Mouse (Mus musculus) embryonic facial prominence, embryonic 10.5 days (tissue): ENCODE data around the gene Dvl1. TPM values are rescaled to one million over a fixed set of nuclear protein-coding genes. Genes with fewer than 3 reads are reported as not detected.

Source experiments
- DNase-seq: peaks from one replicate; pipeline ENCODE4 v3.0.0-alpha.2; 2017; ENCODE audit warnings: low spot score
- H3K27ac ChIP-seq: fragments of 300-500 bp; sonication (generic); replicated peaks from 2 replicates; pipeline ENCODE4 v1.5.1; 2016; ENCODE audit warnings: mild to moderate bottlenecking
- H3K27me3 ChIP-seq: fragments of 300-500 bp; sonication (generic); replicated peaks from 2 replicates; pipeline ENCODE4 v1.6.1; 2016; ENCODE audit warnings: low read depth, mild to moderate bottlenecking; ENCODE audit not compliant: poor library complexity, severe bottlenecking
- H3K36me3 ChIP-seq: fragments of 300-500 bp; sonication (generic); replicated peaks from 2 replicates; pipeline ENCODE4 v1.6.1; 2016; ENCODE audit warnings: mild to moderate bottlenecking, moderate library complexity
- H3K4me1 ChIP-seq: fragments of 300-500 bp; sonication (generic); 2 replicates; pipeline ENCODE4 v1.6.1; 2016
- H3K4me3 ChIP-seq: fragments of 300-500 bp; sonication (generic); 2 replicates; pipeline ENCODE4 v1.5.1; 2016; ENCODE audit warnings: mild to moderate bottlenecking, moderate library complexity
- H3K9me3 ChIP-seq: fragments of 300-500 bp; sonication (generic); 2 replicates; pipeline ENCODE4 v1.6.1; 2016; ENCODE audit warnings: mild to moderate bottlenecking
- WGBS: fragments of 180-500 bp; shearing (Covaris S2); methylation state at CpG from one replicate; pipeline ENCODE4 v1.1.7; 2016; 5-methylcytosine and 5-hydroxymethylcytosine counted together
- polyA plus RNA-seq: library from polyadenylated mRNA; unstranded; fragments of >200 nt; fragmentation: Nextera tagmentation; extraction: Ambion mirVana; gene quantifications from 2 replicates; pipeline ENCODE4 v1.2.1, GENCODE M21; 2016

Gene Dvl1
- polyA plus RNA-seq, 1 experiment from 2014 or later: 4.3 TPM

- H3K4me3 ChIP-seq: no peak overlapping the region
- DNase-seq: no peak
- no peak overlapping the region for H3K27ac ChIP-seq
- H3K27me3 ChIP-seq: no peaks in the 10 kb centered on the region
- no peaks in the 10 kb centered on the region for H3K9me3 ChIP-seq
- WGBS: 85% methylated on average over 13 of the region's 13 CpGs
- no peaks in the 10 kb centered on the region; the same call in 1 of the 2 replicates for H3K4me1 ChIP-seq
- H3K36me3 ChIP-seq: peaks cover 68% of the 10 kb centered on the region
These were observed 58.4 kb downstream of the Dvl1 start for GRCm38 (mm10) chr4:155905634-155906033.

GRCm38 (mm10) chr4:155906125-155906524 lies 58.9 kb downstream of the Dvl1 start:
- DNase-seq: no peak
- H3K4me1 ChIP-seq: no peaks in the 10 kb centered on the region; the same call in 1 of the 2 replicates
- H3K36me3 ChIP-seq: peaks cover 63% of the 10 kb centered on the region
- 83% methylated on average over 9 of the region's 9 CpGs for whole genome bisulfite sequencing
- H3K4me3 ChIP-seq: no peak overlapping the region
- no peak overlapping the region for H3K27ac ChIP-seq
- no peaks in the 10 kb centered on the region for H3K27me3 ChIP-seq
- no peaks in the 10 kb centered on the region for H3K9me3 ChIP-seq

GRCm38 (mm10) chr4:155907003-155907402 lies 59.8 kb downstream of the Dvl1 start:
- H3K4me1 ChIP-seq: no peaks in the 10 kb centered on the region; the same call in 1 of the 2 replicates
- H3K27ac ChIP-seq: no peak overlapping the region
- no peaks in the 10 kb centered on the region for H3K27me3 ChIP-seq
- peaks cover 54% of the 10 kb centered on the region for H3K36me3 ChIP-seq
- DNase-seq: no peak
- H3K9me3 ChIP-seq: no peaks in the 10 kb centered on the region
- WGBS: 87% methylated on average over 11 of the region's 11 CpGs
- no peak overlapping the region for H3K4me3 ChIP-seq

DNA sequence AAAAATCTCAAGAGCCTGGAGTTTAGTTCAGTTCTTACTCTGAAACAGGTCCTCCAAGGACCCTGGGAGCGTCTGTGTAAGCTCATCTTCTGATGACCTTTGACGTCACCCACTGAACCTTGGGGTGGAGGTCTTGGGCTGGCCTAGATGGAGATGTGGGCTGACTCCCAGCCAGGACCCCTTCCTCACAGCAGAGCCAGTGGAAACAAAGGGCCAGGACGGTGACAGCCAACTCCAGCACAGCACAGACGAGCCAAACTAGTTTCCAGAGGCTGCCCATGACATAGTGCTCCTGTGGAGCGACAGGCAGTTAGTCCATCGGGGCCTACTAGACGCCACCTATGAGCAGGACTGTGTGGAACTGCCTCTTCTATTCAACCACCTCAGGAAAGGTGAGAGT lies 61.1 kb downstream of the Dvl1 start:
- H3K9me3 ChIP-seq: no peaks in the 10 kb centered on the region
- no peak for DNase-seq
- H3K27ac ChIP-seq: no peak overlapping the region
- no peaks in the 10 kb centered on the region for H3K27me3 ChIP-seq
- peaks cover 41% of the 10 kb centered on the region for H3K36me3 ChIP-seq
- WGBS: 79% methylated on average over 7 of the region's 7 CpGs
- no peak overlapping the region for H3K4me3 ChIP-seq
- H3K4me1 ChIP-seq: no peaks in the 10 kb centered on the region; the same call in 1 of the 2 replicates

DNA sequence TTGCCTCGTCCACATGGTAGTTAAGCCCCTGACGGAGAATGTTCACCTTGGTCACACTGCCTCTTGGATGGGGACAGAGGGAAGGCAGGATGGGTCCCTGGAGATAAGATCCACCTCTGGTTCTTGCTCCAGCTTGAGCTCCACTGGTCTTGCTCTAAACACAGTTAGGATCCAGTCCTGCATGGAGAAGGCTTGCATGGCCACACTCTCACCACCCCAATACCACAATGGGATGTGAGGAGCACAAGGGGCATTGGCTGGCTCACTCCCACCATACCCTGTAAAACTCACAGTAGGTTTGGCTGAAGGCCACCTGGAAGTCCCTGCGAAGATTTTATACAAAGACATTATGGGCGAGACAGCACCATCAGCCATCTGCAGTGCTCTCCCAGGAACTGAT lies 61.5 kb downstream of the Dvl1 start:
- Histone ChIP-seq H3K27me3 (no peaks in the 10 kb centered on the region), H3K36me3 (peaks cover 37% of the 10 kb centered on the region), H3K9me3 (no peaks in the 10 kb centered on the region), H3K4me1 (no peaks in the 10 kb centered on the region; the same call in 1 of the 2 replicates), H3K4me3 (no peak overlapping the region), H3K27ac (no peak overlapping the region)
- 90% methylated on average over 4 of the region's 4 CpGs for WGBS
- no peak for DNase-seq

Other genes with a start within 250 kb of the Dvl1 start
- gene Slc35e2, start 246.0 kb upstream of the Dvl1 start, polyA plus RNA-seq: 13.5 and 13.7 TPM in 2 replicates
- gene Cdk11b, start 222.5 kb upstream of the Dvl1 start, polyA plus RNA-seq: 77.7 and 79.9 TPM in 2 replicates
- gene Gm10563, start 202.0 kb upstream of the Dvl1 start, polyA plus RNA-seq: not detected in 2 replicates
- gene Mmp23, start 194.0 kb upstream of the Dvl1 start, polyA plus RNA-seq: 5.8 and 7.4 TPM in 2 replicates
- 19.3 and 20.0 TPM in 2 replicates for gene Mib2, start 178.2 kb upstream of the Dvl1 start, polyA plus RNA-seq
- 1.5 and 1.8 TPM in 2 replicates for gene Fndc10, start 153.1 kb upstream of the Dvl1 start, polyA plus RNA-seq
- gene Ssu72, start 142.6 kb upstream of the Dvl1 start, polyA plus RNA-seq: 158 and 167 TPM in 2 replicates
- 0.53 and 0.79 TPM in 2 replicates for gene Tmem240, start 112.6 kb upstream of the Dvl1 start, polyA plus RNA-seq
- 132 and 137 TPM in 2 replicates for gene Atad3a, start 86.3 kb upstream of the Dvl1 start, polyA plus RNA-seq
- gene Vwa1, start 72.7 kb upstream of the Dvl1 start, polyA plus RNA-seq: 8.6 and 9.3 TPM in 2 replicates
- 0.59 and 0.61 TPM in 2 replicates for gene Tmem88b, start 61.5 kb upstream of the Dvl1 start, polyA plus RNA-seq
- 0.20 TPM in 1 of 2 replicates, not detected in the other for gene Ankrd65, start 57.0 kb upstream of the Dvl1 start, polyA plus RNA-seq
- 254 and 259 TPM in 2 replicates for gene Mrpl20, start 44.5 kb upstream of the Dvl1 start, polyA plus RNA-seq
- 179 and 187 TPM in 2 replicates for gene Ccnl2, start 34.9 kb upstream of the Dvl1 start, polyA plus RNA-seq
- 170 and 178 TPM in 2 replicates for gene Aurkaip1, start 16.1 kb upstream of the Dvl1 start, polyA plus RNA-seq
- gene Mxra8, start 7.7 kb upstream of the Dvl1 start, polyA plus RNA-seq: 43.6 and 43.9 TPM in 2 replicates
- 0.29 and 0.43 TPM in 2 replicates for gene Tas1r3, start 16.0 kb downstream of the Dvl1 start, polyA plus RNA-seq
- 18.6 and 19.4 TPM in 2 replicates for gene Cptp, start 22.0 kb downstream of the Dvl1 start, polyA plus RNA-seq
- 97.9 and 109 TPM in 2 replicates for gene Ints11, start 22.1 kb downstream of the Dvl1 start, polyA plus RNA-seq
- gene Pusl1, start 44.4 kb downstream of the Dvl1 start, polyA plus RNA-seq: 50.1 and 52.7 TPM in 2 replicates
- gene Acap3, start 44.4 kb downstream of the Dvl1 start, polyA plus RNA-seq: 24.1 and 28.0 TPM in 2 replicates
- 146 and 151 TPM in 2 replicates for gene Ube2j2, start 96.4 kb downstream of the Dvl1 start, polyA plus RNA-seq
- 22.7 and 23.6 TPM in 2 replicates for gene C1qtnf12, start 114.9 kb downstream of the Dvl1 start, polyA plus RNA-seq
- gene B3galt6, start 145.2 kb downstream of the Dvl1 start, polyA plus RNA-seq: 12.7 and 15.7 TPM in 2 replicates
- gene Sdf4, start 145.5 kb downstream of the Dvl1 start, polyA plus RNA-seq: 132 and 138 TPM in 2 replicates
- gene Tnfrsf4, start 166.4 kb downstream of the Dvl1 start, polyA plus RNA-seq: 1.1 and 1.4 TPM in 2 replicates
- 1.2 and 1.4 TPM in 2 replicates for gene Tnfrsf18, start 178.8 kb downstream of the Dvl1 start, polyA plus RNA-seq
- gene Ttll10, start 212.0 kb downstream of the Dvl1 start, polyA plus RNA-seq: 0.69 and 0.95 TPM in 2 replicates